Mouse (Mus musculus): ENCODE results near the gene Ptpn3. TPM values are rescaled to one million over a fixed set of nuclear protein-coding genes. Genes with fewer than 3 reads are reported as not detected.

Gene Ptpn3
- total and polyA plus RNA-seq, 3 experiments = 0.08 to 0.14 (median 0.09) TPM

DNA sequence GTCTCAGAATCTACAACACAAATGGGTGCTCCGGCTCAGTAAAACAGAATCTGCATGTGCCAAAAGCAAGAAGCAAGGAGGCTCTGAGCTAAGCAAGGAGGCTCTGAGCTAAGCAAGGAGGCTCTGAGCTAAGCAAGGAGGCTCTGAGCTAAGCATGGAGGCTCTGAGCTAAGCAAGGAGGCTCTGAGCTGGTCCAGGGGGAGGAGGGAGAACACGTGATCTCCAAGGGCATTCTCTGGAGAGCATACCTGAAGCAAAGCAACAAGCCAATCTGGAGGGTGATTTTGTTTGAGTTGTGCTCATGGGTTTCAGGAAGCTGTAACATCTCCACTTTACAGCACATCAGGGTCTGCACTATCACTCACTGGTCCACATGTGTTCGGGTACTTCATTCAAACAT is 18.4 kb downstream of the Ptpn3 start:
- in situ Hi-C loops (cut with MboI; ENCODE audit: low pct_ligation_motif_present, low pct_unique_long_range_greater_than_20kb, low sequenced_read_pairs) = no loop called here
- no peaks in the 10 kb centered on the region for H3K9me3 ChIP-seq (replicated peaks; ENCODE audit: low read length)
- no peak overlapping the region for H3K4me3 ChIP-seq (replicated peaks in 1 of 3; ENCODE audit: low read depth in 2 of 3, low read length in 2 of 3, poor library complexity in 1 of 3)
- H3K27ac ChIP-seq (ENCODE audit: insufficient read depth, low read depth) = no peak overlapping the region
- no peak overlapping the region for H3K4me2 ChIP-seq (ENCODE audit: insufficient read depth, low read depth, poor library complexity, severe bottlenecking)
- DNase-seq (ENCODE audit: extremely low read depth) = no peak
- no peaks in the 10 kb centered on the region for H3K36me3 ChIP-seq (replicated peaks in 1 of 2; ENCODE audit: control insufficient read depth in 1 of 2, insufficient read depth in 1 of 2, low read length in 1 of 2)
- no peak overlapping the region for H3K9ac ChIP-seq (ENCODE audit: insufficient read depth, low read depth)
- TF ChIP-seq MAFK (IDR thresholded peaks at IDR 0.05; ENCODE audit: insufficient replicate concordance, low read length) (no peak), MYC (IDR thresholded peaks at IDR 0.05; ENCODE audit: low read depth, low read length) (no peak), RAD21 (IDR thresholded peaks at IDR 0.05; ENCODE audit: low read depth, low read length) (no peak), CHD2 (IDR thresholded peaks at IDR 0.05; ENCODE audit: low read length) (no peak)
- no peaks in the 10 kb centered on the region for H3K79me2 ChIP-seq (replicated peaks; ENCODE audit: control insufficient read depth, extremely low read depth, insufficient read depth, poor library complexity, severe bottlenecking)
- dilution Hi-C loops (cut with MboI; ENCODE audit: extremely low pct_ligation_motif_present, extremely low pct_unique_long_range_greater_than_20kb, low sequenced_read_pairs) = no loop called here
- no peaks in the 10 kb centered on the region for H3K4me1 ChIP-seq (ENCODE audit: control insufficient read depth in 1 of 2, insufficient read depth in 2 of 2)
- no peaks in the 10 kb centered on the region for H3K27me3 ChIP-seq (replicated peaks)

DNA sequence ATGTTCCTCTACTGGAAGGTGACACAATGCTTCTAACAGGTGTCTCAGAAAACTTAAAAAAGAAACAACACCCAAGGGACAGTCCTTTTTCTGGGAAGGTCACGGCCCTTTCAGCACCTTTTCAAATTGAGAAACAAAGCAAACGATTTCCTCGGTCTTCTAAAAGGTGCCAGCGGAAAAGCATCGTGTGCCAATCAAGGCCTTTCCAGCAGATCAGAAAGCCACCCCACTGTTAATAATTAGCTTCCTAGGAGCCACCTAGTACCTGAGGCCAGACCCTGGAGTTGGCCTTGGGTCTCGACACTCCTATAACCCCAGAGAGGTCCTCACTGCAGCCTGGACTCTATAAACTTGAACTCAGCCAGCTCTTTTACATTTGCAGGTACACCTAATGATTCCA is 19.0 kb downstream of the Ptpn3 start:
- Histone ChIP-seq H3K79me2 (replicated peaks; ENCODE audit: control insufficient read depth, extremely low read depth, insufficient read depth, poor library complexity, severe bottlenecking) (no peaks in the 10 kb centered on the region), H3K9me3 (replicated peaks; ENCODE audit: low read length) (no peaks in the 10 kb centered on the region), H3K4me2 (ENCODE audit: insufficient read depth, low read depth, poor library complexity, severe bottlenecking) (no peak overlapping the region), H3K27me3 (replicated peaks) (no peaks in the 10 kb centered on the region), H3K9ac (ENCODE audit: insufficient read depth, low read depth) (no peak overlapping the region), H3K27ac (ENCODE audit: insufficient read depth, low read depth) (no peak overlapping the region), H3K4me1 (ENCODE audit: control insufficient read depth in 1 of 2, insufficient read depth in 2 of 2) (no peaks in the 10 kb centered on the region), H3K4me3 (replicated peaks in 1 of 3; ENCODE audit: low read depth in 2 of 3, low read length in 2 of 3, poor library complexity in 1 of 3) (no peak overlapping the region), H3K36me3 (replicated peaks in 1 of 2; ENCODE audit: control insufficient read depth in 1 of 2, insufficient read depth in 1 of 2, low read length in 1 of 2) (no peaks in the 10 kb centered on the region)
- no peak for DNase-seq (ENCODE audit: extremely low read depth)
- no peak for TF ChIP-seq CHD1 (IDR thresholded peaks at IDR 0.05; ENCODE audit: low read depth, low read length)
- no peak for TF ChIP-seq ZC3H11A (IDR thresholded peaks at IDR 0.05; ENCODE audit: low read depth, low read length)
- dilution Hi-C loops (cut with MboI; ENCODE audit: extremely low pct_ligation_motif_present, extremely low pct_unique_long_range_greater_than_20kb, low sequenced_read_pairs) = no loop called here
- in situ Hi-C loops (cut with MboI; ENCODE audit: low pct_ligation_motif_present, low pct_unique_long_range_greater_than_20kb, low sequenced_read_pairs) = no loop called here

DNA sequence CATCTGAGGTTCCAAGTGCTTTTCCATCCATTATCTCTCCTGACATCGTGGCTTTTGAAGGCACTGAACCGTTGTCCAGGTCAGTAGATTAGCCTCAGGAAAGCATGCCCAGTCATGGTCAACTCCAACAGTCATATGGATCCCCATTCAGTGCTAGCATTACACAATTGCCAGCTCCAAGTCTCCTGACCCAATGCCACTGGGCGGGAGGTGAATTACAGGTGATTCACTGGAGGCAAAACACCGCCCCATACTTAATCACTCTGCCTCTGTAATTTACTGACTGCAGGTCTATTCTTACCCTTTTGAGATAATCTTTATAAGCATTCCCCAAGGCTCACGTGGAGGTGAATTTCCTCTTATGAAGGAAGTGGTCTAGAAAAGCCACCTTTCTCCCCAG is 19.5 kb downstream of the Ptpn3 start:
- Histone ChIP-seq H3K9me3 (replicated peaks; ENCODE audit: low read length) (no peaks in the 10 kb centered on the region), H3K9ac (ENCODE audit: insufficient read depth, low read depth) (no peak overlapping the region), H3K27me3 (replicated peaks) (no peaks in the 10 kb centered on the region), H3K79me2 (replicated peaks; ENCODE audit: control insufficient read depth, extremely low read depth, insufficient read depth, poor library complexity, severe bottlenecking) (no peaks in the 10 kb centered on the region), H3K4me1 (ENCODE audit: control insufficient read depth in 1 of 2, insufficient read depth in 2 of 2) (no peaks in the 10 kb centered on the region), H3K27ac (ENCODE audit: insufficient read depth, low read depth) (no peak overlapping the region), H3K4me3 (replicated peaks in 1 of 3; ENCODE audit: low read depth in 2 of 3, low read length in 2 of 3, poor library complexity in 1 of 3) (no peak overlapping the region), H3K4me2 (ENCODE audit: insufficient read depth, low read depth, poor library complexity, severe bottlenecking) (no peak overlapping the region), H3K36me3 (replicated peaks in 1 of 2; ENCODE audit: control insufficient read depth in 1 of 2, insufficient read depth in 1 of 2, low read length in 1 of 2) (no peaks in the 10 kb centered on the region)
- in situ Hi-C loops (cut with MboI; ENCODE audit: low pct_ligation_motif_present, low pct_unique_long_range_greater_than_20kb, low sequenced_read_pairs) (no loop called here), dilution Hi-C loops (cut with MboI; ENCODE audit: extremely low pct_ligation_motif_present, extremely low pct_unique_long_range_greater_than_20kb, low sequenced_read_pairs) (no loop called here)
- TF ChIP-seq IRF4 (IDR thresholded peaks at IDR 0.05; ENCODE audit: low read depth, low read length) (no peak), TCF12 (IDR thresholded peaks at IDR 0.05; ENCODE audit: low read depth, low read length) (no peak), CHD2 (IDR thresholded peaks at IDR 0.05; ENCODE audit: low read length) (no peak), EP300 (IDR thresholded peaks at IDR 0.05; ENCODE audit: low read length) (no peak), UBTF (IDR thresholded peaks at IDR 0.05; ENCODE audit: low read depth, low read length) (no peak), CHD1 (IDR thresholded peaks at IDR 0.05; ENCODE audit: low read depth, low read length) (no peak), MAX (IDR thresholded peaks at IDR 0.05; ENCODE audit: low read length) (no peak), ZC3H11A (IDR thresholded peaks at IDR 0.05; ENCODE audit: low read depth, low read length) (no peak), RAD21 (IDR thresholded peaks at IDR 0.05; ENCODE audit: low read depth, low read length) (no peak), MAFK (IDR thresholded peaks at IDR 0.05; ENCODE audit: insufficient replicate concordance, low read length) (no peak), ZKSCAN1 (IDR thresholded peaks at IDR 0.05; ENCODE audit: borderline replicate concordance, low read depth, low read length) (no peak)
- no peak for DNase-seq (ENCODE audit: extremely low read depth)
